Mouse (Mus musculus) T-cell, adult 66 days (primary cell): ENCODE results near the gene Zfyve16. TPM values are rescaled to one million over a fixed set of nuclear protein-coding genes. Genes with fewer than 3 reads are reported as not detected.

Experiments
- total RNA-seq, 2 experiments: library from RNA; stranded (reverse); gene quantifications; 3 replicates in 1 of 2; 4 replicates in 1 of 2; pipeline ENCODE4 v1.2.4; 2023

Zfyve16 gene
- 10 to 100 TPM; 13.9 to 19.3 TPM for total RNA-seq

DNA sequence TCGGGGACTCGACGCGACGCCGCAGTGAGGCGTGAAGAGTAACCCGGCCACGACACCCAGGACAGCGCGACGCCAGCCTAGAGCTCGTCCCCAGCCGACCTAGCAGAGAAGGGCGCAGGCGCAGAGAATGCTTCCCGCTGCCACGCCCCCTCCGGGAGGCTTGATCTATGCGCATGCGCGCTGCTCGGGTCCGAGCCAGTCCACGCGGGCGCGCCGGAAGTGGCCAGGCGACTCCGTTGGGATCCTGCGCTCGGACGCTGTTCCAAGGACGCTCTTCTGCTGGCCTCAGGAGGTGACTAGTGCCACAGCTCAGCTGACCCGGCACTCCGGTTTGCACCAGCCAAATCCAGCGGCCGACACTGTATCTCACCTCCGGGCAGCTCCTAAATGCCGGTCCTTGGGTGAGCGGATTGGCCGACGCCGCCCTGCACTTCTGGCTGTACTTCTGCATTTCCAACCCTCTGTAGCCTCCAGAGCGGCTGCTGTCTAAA, at the start of gene Zfyve16:
TSS of gene Zfyve16 (minus strand) at position 148 of the 491 bp plus-strand sequence.

DNA sequence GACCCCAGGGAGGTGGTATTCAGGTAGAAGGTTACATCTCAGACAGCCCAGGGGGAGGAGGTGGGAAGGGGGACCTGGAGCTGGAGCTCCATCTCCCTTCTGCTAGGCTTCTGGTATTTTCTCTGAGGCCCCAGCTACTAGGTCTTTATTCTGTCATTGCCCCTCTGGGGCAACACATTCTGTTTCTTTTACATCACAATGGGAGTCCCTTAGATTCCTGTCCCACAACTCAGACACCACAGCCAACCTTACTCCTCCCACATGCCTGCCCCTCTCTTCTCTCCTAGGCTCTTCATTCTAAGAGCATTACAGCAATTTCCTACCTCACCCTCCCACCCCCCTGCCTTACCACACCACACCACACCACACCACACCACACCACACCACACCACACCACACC, 45.4 kb upstream of the Zfyve16 start, which contains the start of gene Spz1:
TSS of gene Spz1 (minus strand) at position 101 of the 400 bp plus-strand sequence.

DNA sequence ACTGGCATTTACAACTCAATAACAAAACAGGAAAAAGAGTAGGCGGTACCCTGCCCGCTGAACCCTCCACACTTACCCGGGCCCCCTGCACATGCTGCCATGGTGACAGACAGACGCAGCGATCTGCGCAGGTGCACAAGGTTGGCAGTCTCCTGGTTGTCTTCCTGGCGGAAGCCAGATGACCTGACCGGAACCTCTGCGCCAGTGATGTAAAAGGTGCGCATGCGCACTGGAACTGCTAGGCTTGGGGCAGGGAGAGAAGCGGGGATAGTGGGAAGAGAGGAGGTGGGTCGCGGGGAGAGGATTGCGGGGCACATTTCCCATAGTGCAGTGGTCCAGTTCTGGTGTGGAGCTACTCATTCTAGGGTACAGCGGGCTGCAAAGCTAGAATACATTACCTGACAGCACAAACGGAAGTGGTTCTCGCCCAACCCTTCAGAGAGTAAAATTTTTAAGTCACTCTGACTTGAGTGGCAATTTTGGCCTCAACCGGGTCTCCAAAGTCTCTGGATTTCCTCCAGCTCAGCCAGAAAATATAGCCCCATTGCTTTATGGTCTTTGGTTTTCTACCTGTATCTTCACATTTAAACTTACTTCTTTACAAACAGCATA, 46.7 kb downstream of the Zfyve16 start, which contains the start of gene Fam151b:
TSS of gene Fam151b (minus strand) at position 164 of the 612 bp plus-strand sequence.

Other genes starting within 250 kb of the Zfyve16 start
- not detected for gene Gm20379, start 224.9 kb downstream of the Zfyve16 start, total RNA-seq
- gene Dhfr, start 176.1 kb downstream of the Zfyve16 start, total RNA-seq: 1 to 10 TPM; 1.8 to 1.9 TPM
- gene Msh3, start 175.9 kb downstream of the Zfyve16 start, total RNA-seq: 10 to 100 TPM; 45.4 to 50.4 TPM
- not detected for gene Ankrd34b, start 105.0 kb downstream of the Zfyve16 start, total RNA-seq
- 1 to 10 TPM; 3.0 to 4.3 TPM for gene Fam151b, start 46.9 kb downstream of the Zfyve16 start, total RNA-seq
- gene Spz1, start 45.3 kb upstream of the Zfyve16 start, total RNA-seq: not detected
- 10 to 100 TPM; 13.7 to 17.6 TPM for gene Serinc5, start 80.2 kb upstream of the Zfyve16 start, total RNA-seq